Mouse (Mus musculus) kidney, postnatal 4 days (tissue): Measurements from ENCODE around the gene Tiam1.
A peak's percentile ranks its signal among the peaks of the same experiment; 100 is the strongest.

Experiments
- DNase-seq, 2 experiments: peaks; one replicate each; pipeline ENCODE4 v3.0.0; 2021; ENCODE audit warnings: mixed read lengths in 2 of 2

The Tiam1 gene

DNA sequence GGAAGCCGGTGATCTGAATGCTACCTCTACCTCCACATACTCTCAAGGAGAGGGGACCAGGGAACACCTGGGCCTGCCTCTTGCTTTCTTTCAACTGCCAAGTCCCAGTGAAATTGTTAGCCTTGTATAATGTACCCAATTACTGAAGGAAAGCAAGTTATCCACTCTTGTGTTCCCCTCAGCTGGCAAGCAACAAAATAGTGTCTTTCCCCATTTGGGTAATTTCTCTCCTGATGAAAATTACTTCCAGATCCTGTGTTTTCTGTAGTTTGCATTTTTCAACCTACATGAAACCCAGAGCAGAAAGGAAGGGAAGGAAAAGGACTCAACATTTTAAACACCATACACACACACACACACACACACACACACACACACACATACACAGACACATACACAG, 195.5 kb downstream of the Tiam1 start:
- DNase-seq, result no peak

DNA sequence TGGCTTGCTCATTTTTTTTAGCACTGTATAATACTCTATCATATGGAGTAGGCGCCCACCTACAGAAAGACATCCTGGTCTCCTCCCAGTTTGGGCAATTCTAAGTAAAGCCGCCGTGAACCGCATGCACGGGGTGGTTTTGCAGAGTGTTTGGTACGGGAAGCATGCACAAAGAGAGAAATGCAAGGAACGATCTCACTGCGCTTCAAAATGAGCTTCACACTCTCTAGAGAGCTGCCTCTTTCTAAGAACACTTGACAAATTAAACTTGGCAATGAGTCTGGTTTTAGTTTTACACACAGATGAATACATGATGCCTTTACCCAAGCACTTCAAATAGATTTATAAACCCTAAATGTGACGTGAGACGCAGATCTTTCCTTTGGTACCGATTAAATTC, 196.8 kb downstream of the Tiam1 start:
- DNase-seq, result no peak

DNA sequence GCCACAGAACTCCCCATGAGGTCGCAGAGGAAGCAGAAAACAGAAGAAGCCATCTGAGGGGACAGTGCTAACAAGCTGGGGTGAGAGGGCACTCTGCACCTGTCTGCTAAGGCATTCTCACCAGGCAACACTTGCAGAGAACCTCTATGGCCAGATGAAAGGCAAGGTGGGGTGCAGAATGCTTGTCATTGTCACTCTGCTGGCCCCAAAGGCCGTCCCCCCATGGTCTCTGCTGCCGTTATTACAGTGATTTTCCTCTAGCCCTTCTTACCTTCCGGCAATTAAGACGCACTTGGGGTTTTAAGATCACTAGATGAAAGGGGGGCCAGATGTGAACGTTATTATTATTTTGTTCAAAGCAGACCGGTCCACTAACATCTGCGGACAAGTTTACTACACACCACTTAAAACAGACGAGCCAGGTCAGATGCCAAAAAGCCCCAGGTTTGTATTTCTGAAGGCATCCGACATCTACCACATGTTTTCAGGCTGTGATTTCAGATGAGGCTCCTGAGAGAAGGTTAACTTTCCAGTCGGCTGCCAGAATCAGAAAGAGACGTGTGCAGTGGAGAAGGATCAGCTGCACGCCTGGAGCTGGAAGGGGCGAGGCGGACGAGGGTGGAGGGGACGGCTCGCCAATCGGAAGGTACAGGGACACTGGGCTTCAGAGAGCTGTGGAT, 198.8 kb downstream of the Tiam1 start:
- no peak for DNase-seq

DNA sequence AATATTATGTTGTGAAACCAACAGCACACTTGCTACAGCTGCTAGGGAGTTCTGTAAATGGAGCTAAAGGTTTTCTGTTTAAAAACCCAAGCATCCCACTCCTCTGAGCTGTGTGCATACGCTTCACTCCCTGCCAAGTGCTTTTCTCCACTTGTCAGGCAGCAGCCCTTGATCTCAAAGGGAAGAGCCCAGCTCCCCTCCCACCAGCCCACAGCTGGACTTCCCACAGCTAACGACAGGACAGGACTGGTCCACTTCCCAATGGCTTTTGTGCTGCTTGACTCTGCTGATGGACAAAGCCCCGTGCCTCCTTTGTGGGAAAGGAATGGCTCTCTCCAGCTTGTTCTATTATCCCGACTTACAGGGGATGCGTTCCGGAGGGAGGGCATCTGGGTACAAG, 199.5 kb downstream of the Tiam1 start:
- DNase-seq, result peak; percentile 16 to 43

DNA sequence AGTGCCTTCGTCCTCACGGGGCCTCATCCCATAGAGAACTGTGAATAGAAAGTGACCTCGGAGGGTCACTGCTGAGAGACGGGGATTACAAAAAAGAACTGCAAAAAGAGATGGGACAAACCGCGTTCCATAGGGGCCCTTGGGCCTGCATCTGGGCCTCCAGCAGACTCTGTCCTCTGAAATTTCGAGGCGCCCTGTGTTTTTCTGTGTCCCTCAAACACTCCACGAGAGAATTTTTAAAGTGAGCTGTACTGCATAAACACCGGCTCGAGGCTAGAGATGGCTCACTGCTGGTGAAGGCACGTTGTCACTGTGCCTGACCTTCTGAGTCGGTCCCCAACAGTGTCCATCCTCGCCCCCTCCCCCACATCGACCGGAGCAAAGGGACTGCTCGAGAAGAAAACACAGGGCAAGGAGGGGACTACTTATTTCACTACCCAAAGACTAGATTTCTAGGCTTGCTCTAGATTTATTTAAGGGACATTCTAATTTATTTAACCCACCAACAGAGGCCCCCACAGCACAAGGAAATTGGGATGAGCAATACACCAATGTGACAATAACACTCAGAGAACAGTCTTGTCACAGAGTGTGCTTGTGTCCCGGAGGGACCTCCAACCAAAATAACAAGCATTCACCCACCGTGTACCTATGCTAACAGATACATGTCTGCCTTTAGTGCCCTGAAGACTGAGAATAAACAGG, 200.2 kb downstream of the Tiam1 start:
- DNase-seq, result peak; percentile 46 to 58

DNA sequence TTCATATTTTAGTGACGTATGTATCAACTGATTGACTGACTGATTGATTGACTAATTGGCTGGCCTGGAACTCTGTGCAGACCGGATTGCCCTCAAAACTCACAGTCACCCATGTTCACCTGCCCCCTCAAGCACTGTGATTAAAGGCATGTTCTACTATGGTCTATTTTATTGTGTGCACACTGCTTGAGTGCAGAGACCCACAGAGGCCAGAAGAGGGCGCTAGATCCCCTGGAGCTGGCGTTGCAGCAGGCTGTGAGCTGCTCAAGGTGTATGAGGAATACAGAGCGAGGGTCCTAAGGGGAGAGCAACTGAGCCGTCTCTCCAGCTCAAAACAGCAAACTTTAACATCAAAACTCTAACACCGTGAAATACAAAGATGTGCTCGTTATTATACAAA, 202.9 kb downstream of the Tiam1 start:
- DNase-seq, result no peak

DNA sequence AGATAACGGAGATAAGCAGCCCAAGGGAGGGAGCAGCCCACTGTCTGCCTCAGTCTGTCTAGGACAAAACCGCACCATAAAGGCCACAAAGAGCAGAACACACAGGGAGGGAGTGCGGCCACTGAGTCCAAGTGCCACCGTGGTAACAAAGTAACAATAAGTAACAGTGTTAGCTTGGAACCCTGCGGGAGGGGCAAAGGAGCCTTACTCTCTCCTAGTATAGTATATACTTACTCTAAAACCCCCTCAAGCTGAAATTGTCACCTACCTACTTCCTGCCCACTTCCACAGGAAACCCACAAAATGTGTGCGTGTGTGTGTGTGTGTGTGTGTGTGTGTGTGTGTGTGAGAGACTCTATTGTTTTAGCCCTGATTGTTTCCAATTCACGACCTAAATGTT, 205.3 kb downstream of the Tiam1 start:
- no peak for DNase-seq

DNA sequence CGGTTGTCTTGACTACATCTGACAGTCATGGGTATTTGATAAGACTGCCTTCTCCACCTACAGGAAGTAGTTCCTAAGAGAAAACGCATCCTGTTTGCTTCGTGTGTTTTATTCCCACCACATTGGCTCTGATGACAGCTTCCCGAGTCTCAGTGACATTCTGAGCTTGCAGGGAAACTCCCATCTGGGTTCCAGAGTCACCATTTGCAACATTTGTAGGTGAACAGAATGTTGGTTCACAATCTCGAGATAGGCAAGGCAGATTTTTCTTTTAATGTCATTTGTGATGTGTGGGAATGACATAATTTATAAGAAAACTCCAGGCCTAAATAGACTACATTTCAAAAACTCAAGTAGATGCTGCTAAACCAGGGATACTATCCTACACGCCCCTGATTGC, 207.0 kb downstream of the Tiam1 start:
- DNase-seq, result no peak

DNA sequence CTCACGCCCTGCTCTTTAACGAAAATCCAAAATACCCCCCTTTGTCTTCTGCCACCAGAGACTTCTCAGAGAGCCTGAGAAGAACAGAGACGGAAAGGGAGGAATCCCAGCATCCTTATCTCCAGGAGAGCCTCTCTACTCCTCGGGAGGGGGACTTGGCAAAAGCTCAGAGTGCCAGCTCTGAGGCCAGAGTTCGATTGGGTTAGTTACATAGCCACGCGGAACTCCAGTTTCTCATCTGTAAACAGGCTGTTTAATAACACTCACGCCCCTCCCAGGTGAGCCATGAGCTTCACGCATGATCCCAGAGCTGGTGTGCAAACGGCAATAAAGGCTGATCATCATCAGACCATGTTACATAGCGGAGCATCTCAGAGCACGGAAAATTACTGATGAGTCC, 208.2 kb downstream of the Tiam1 start:
- DNase-seq, result no peak

DNA sequence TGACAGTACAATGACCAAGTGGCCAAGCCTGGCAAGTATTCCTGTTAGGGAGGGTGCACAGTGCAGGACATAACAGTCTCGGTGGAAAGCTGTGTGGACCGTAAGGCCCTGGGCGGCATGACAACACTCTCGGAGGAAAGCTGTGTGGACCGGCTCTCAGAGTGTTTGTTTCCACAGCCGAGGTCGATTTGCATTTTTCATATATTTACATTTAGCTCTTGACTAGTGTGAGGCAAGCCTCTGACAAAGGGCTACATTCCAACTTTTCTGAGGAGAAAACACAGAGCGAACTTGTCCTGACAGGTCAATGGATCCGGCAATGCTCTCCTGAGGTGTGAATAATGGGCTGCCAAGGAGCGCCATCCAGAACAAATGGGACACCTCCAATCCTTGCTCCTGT, 209.0 kb downstream of the Tiam1 start:
- no peak for DNase-seq

DNA sequence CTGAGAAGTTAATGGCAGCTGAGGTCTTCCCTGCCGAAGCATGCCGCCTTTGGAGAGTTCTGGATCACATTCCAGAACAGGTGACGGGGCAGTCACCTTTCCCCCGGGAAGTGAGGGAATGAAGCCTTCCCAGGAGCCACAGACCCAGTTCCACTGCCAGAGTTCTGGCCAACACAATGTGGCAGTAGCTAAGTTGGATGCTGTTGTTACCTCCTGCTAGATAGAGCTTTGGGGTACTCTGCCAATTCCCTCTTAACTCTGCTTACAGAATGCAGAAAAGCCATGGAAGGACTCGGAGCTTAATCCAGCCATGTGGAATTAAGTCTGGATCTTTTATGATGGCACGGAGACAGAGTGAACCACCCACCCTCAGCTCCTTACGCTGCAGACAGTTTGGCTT, 209.6 kb downstream of the Tiam1 start:
- DNase-seq, result no peak

DNA sequence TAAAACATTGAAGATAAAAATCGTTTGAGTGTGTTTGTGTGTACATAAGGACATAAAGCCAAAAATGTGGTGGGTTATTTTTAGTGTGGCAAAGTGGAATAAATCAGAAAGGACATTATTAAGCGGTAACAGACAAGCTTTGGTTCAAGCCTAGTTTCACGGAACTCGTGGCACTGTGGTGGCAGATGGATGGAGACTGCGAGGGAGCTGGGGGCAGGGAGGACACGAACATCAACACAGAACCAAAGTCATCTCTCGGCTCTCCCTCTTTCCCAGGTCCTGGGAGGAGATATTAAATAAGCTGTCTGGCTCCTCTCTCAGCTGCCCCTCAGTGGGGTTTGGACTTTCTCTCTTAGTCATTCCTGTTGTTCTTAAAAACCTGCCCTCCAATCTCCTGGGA, 215.0 kb downstream of the Tiam1 start:
- no peak for DNase-seq

DNA sequence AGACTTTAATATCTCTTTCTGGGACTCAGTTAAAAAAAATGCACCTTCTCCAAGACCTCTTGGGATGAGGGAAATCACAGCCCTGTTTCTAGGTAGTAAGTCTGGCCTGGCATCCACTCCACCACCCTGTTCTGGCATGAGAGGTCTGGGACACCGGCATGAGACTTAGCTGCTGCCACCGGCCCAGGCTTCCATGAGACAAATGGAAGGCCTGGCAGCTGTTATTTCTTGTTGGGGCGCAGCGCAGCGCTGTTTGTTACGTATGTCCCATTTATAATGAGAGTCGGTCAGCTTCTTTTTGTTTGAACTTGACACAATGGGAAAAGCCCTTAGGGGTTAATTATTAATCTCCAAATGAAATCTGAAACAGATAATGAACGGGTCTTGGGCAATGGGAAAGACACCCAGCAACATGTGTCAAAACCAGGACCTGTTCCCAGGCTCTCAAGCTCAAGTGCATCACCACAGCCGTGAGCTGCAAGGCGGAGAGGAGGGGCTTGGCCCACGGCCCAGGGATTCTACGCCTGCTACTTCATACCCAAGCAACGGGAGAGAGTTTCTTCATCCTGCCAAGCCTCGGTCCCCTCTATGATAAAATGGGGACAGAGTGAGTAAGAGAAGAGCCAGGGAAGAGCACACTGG, 219.2 kb downstream of the Tiam1 start:
- DNase-seq, result peak; percentile 56 to 59

DNA sequence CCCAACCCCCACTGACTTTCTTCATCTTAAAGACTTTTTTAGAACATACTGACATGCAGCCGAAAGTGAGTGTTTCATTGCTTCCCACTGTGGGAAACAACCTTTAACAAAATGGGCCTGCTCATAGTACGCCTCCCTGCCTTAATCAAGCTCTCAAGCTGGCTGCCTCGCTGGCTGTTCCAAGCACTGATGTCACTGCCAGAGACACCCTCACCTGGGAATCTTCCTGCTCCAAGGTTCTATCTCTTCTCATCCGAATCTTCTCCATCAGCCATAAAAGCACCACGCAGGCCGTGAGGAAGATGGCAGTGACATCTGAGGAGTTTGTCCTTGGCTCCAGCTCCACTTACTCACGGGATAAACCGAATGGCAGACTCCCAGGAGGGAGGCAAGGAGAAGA, 220.3 kb downstream of the Tiam1 start:
- DNase-seq, result no peak

DNA sequence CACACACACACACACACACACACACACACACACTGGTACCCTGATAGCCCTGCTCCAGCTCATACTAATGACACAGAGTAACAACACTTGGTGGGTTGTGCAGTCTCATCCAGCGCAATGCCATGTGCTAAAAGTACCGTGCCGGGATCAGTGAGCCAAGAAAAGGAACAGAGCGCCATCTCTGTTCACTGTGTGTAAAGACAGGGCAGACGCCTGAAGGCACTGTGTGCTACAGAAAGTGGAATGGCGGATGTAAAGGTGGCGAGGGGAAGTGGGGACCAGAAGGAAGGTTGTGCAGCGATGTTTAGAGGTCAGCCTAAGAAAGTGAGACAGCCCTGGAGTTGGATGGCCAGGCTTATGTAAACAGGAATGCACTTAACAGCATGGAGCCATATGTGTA, 221.1 kb downstream of the Tiam1 start:
- DNase-seq, result no peak

DNA sequence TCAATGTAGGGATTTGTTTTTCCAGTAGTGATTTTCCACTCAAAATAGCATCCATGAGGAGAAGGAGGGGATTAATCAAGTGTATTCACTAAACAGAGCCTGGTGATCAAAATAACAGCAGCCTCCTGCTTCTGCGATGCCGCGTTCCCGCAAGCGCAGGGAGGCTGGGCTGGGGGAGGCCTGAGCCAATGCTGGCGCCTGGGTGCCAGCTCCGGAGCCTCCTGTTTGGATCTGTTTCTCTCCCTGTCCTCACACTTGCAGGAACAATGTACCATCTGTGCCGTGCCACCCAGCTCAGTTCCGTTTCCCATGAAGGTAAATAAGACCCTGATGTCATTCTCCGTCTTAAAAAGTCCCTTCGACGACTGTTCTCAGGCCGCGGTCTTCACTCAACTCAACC, 222.2 kb downstream of the Tiam1 start:
- DNase-seq, result no peak

DNA sequence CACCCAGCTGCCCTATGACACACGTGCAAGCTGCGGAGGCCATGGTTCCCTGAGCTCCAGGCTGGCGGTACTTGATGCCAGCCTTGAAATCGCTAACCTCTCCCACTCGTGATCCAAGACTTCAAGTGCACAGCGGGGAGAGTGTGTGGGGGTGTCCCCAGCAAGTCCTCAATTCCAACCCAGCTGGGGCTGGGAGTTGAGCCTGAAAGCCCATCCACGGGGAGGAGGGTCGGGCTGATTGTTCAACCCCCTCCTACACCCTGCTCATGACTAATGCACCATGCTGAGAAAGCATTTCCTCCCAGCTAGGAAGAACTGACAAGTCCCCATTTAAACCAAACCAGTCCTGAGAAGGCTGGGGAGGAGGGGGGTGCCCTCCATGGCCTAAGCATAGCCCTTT, 223.2 kb downstream of the Tiam1 start:
- no peak for DNase-seq

DNA sequence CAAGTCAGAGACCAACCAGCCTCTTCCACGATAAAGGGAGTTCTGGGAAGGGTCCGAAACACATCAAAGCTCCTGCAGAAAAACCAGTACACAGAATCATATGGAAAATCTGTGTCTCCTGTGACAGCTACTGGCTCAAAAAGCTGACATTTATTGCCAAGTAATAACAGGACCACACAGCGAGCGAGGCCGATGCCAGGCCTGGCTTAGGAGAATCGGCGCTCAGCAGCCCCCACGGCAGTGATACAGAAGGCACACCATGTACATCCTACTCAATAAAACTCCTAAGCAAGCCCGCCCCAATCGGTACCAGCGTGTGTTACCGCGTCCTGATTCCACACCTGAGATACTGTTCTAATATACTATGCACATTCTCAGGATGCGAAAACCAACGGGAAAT, 226.2 kb downstream of the Tiam1 start:
- DNase-seq, result no peak

DNA sequence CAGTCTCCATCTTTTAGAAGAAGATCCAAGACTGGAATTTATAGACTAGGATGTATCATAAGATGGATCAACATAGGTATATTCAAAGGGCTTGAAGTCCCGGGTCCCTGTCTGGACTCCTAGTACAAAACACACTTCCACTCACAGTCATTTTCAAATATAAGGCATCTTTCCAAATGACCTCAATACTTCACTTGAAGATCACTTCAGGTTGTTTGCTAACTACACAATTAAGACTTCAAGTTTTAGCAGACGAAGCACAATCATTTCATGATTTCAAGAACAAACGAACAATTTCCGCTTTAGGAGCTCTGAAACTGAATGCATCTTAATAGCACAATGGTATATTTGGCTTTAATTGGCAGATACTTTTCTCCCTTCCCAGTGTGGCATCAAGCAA, 228.6 kb downstream of the Tiam1 start:
- no peak for DNase-seq

DNA sequence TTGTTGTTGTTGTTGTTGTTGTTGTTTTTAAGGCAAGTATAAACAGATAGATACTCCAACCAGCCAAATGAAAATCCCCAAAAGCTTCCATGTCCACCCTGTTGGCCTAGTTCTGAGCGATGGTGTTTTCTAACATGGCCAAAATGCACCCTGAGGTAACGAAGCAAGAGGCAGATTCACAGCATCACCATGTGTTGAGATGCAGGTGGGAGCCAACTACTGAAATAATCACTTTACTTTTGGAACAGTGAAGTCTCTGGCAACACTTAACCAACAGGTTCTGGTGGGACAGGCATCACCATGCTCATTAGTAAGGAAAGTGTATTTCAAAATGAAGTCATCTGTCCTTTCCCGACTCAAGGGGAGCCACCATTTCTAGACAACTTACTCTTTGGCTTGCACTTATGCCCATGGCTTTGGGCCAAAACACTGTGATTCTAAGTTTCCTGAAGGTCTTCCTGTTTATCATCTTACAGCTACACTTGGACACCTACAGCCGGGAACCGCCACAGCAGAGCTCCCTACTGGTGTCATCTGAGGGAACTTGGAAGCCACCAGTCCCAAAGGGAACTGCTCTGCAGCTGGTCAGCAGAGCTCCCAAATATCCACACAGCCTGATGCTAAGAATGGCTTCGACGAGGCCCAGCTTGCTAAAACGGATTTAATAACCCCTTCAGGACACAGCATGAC, 230.7 kb downstream of the Tiam1 start:
- DNase-seq, result peak in 1 of 2 experiments; percentile 36

DNA sequence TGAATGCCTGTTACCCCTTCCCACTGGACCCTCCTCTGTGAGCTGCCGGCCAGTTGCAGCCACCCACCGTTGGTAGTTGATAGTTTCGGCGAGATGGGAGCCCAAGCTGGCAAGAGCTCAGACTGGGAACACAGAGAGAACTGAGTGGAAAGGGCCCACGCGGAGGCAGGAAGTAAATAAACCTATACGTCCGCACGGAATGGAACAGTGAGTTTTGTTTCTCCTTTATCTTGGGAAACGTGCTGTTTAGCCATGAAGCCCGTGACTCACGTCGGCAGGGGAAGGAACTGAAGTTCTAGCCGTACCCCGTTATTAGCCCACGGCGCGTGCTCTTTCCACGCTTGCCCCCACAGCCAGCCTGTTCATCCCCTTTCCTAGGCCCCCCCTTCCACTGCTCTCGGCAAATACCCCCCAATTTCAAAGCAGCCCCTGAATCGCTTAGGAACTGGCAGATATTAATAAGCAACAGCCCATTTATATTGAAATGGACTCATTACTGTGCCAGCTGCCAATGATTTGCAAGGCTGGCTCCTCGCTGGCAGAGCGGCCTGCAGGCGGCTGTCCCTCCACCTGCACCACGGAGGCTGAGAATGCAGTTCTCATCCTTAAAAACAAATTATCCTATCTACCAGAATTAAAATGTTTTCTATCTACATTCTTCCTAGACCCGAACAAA, 234.0 kb downstream of the Tiam1 start:
- DNase-seq, result no peak

DNA sequence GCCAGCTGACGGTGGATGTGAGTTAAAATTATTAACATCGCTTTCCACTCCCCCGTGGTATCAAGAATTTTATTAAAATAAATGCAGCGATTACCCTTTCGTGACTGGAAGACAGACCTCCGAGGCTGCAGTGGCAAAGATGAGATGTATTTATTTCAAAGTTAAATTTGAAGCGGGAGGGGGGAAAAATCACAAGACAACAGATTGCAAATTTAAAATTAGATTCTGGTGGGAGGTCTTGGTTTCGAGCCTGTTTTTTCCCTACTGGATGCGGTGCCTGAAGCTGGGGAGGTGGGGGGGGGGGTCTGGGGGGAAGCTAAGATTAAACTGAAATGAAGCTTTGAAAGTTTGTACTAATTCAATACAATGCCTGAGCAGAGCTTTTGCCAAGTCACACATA, 235.9 kb downstream of the Tiam1 start:
- no peak for DNase-seq

DNA sequence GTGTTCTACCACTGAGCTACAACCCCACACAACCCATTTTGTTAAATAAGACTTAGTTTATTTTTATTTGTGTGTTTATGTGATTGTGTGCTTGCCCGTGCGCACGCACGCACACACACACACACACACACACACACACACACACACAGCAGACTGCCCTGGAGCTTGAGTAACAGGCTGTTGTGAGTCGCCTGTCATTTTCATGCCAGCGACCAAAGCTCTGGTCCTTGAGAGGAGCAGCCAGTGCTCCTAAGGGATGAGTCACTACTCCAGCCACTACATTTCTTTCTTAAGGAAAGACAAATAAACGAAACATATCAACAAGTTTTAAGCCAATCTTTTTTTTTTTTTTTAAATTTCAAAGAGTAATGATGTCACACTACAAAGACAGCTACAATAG, 236.7 kb downstream of the Tiam1 start:
- DNase-seq, result no peak
